Mouse (Mus musculus) CH12.LX (cell line): ENCODE measurements around the gene Cdk17. TPM values are rescaled to one million over a fixed set of nuclear protein-coding genes. Genes with fewer than 3 reads are reported as not detected.

Experiments used
- DNase-seq: peaks from one replicate; pipeline ENCODE4 v3.0.0-alpha.2; 2013; ENCODE audit errors: extremely low read depth
- H3K27ac ChIP-seq: 2 replicates; pipeline ENCODE4 v1.5.1; 2012; ENCODE audit warnings: low read depth, mild to moderate bottlenecking, control low read depth, moderate library complexity; ENCODE audit not compliant: insufficient read depth
- H3K27me3 ChIP-seq: replicated peaks from 2 replicates; pipeline ENCODE3; 2012; ENCODE audit warnings: inconsistent platforms
- H3K36me3 ChIP-seq, 2 experiments: replicated peaks in 1 of 2; 2 replicates each; pipeline versions ENCODE3 to v1.6.1; 2012; ENCODE audit warnings: inconsistent platforms in 1 of 2, low read length in 1 of 2, mild to moderate bottlenecking in 1 of 2, mixed read lengths in 1 of 2, moderate library complexity in 1 of 2; ENCODE audit not compliant: control insufficient read depth in 1 of 2, insufficient read depth in 1 of 2
- H3K4me1 ChIP-seq, 2 experiments: 2 replicates each; pipeline ENCODE4 v1.6.1; 2012; ENCODE audit warnings: inconsistent platforms in 1 of 2, moderate library complexity in 1 of 2; ENCODE audit not compliant: insufficient read depth in 2 of 2, control insufficient read depth in 1 of 2
- H3K4me2 ChIP-seq: 2 replicates; pipeline ENCODE4 v1.6.1; 2012; ENCODE audit warnings: low read depth, mild to moderate bottlenecking, control low read depth; ENCODE audit not compliant: poor library complexity, insufficient read depth, severe bottlenecking
- H3K4me3 ChIP-seq, 3 experiments: fragments of 150-350 bp in 1 of 3; sonication (generic) in 1 of 3; replicated peaks in 1 of 3; 2 replicates each; pipeline versions ENCODE3 to v1.5.1; 2011 to 2012; ENCODE audit warnings: low read depth in 2 of 3, low read length in 2 of 3, mild to moderate bottlenecking in 2 of 3, moderate library complexity in 2 of 3, control low read depth in 1 of 3, improper control_type of control experiment in 1 of 3, inconsistent platforms in 1 of 3, mixed read lengths in 1 of 3; ENCODE audit not compliant: poor library complexity in 1 of 3
- H3K79me2 ChIP-seq: replicated peaks from 2 replicates; pipeline ENCODE4 v1.6.1; 2012; ENCODE audit warnings: mild to moderate bottlenecking, moderate library complexity; ENCODE audit not compliant: control insufficient read depth, poor library complexity, insufficient read depth, severe bottlenecking; ENCODE audit errors: extremely low read depth
- H3K9ac ChIP-seq: 2 replicates; pipeline ENCODE4 v1.6.1; 2012; ENCODE audit warnings: low read depth, mild to moderate bottlenecking, control low read depth, moderate library complexity; ENCODE audit not compliant: insufficient read depth
- H3K9me3 ChIP-seq: replicated peaks from 2 replicates; pipeline ENCODE3; 2012; ENCODE audit warnings: low read length, inconsistent platforms, mixed read lengths
- CHD1 ChIP-seq: IDR thresholded peaks from 2 replicates; pipeline ENCODE4 v1.6.1; 2012; ENCODE audit warnings: low read depth, low read length, improper control_type of control experiment, inconsistent platforms
- CHD2 ChIP-seq: IDR thresholded peaks from 2 replicates; pipeline ENCODE4 v1.6.1; 2011; ENCODE audit warnings: low read length, improper control_type of control experiment
- E2F4 ChIP-seq: IDR thresholded peaks from 2 replicates; pipeline ENCODE4 v1.6.1; 2011; ENCODE audit warnings: low read depth, low read length, improper control_type of control experiment; ENCODE audit not compliant: insufficient replicate concordance
- EP300 ChIP-seq: IDR thresholded peaks from 2 replicates; pipeline ENCODE4 v1.6.1; 2011; ENCODE audit warnings: low read length, improper control_type of control experiment
- ETS1 ChIP-seq: conservative IDR thresholded peaks from 2 replicates; pipeline ENCODE4 v1.6.1; 2012; ENCODE audit warnings: low read depth, mild to moderate bottlenecking, inconsistent platforms, low read length, improper control_type of control experiment, moderate library complexity
- GABPA ChIP-seq: IDR thresholded peaks from 2 replicates; pipeline ENCODE4 v1.6.1; 2012; ENCODE audit warnings: low read depth, low read length, improper control_type of control experiment, inconsistent platforms; ENCODE audit not compliant: insufficient replicate concordance
- IRF4 ChIP-seq: IDR thresholded peaks from 2 replicates; pipeline ENCODE4 v1.6.1; 2014; ENCODE audit warnings: low read depth, mild to moderate bottlenecking, inconsistent platforms, low read length, improper control_type of control experiment
- JUN ChIP-seq: IDR thresholded peaks from 2 replicates; pipeline ENCODE4 v1.6.1; 2011; ENCODE audit warnings: low read depth, mild to moderate bottlenecking, low read length, improper control_type of control experiment, moderate library complexity; ENCODE audit not compliant: insufficient read depth
- MAX ChIP-seq: IDR thresholded peaks from 2 replicates; pipeline ENCODE4 v1.6.1; 2011; ENCODE audit warnings: low read length, improper control_type of control experiment
- NRF1 ChIP-seq: IDR thresholded peaks from 2 replicates; pipeline ENCODE4 v1.6.1; 2014; ENCODE audit warnings: low read depth, mild to moderate bottlenecking, inconsistent platforms, low read length, improper control_type of control experiment, moderate library complexity
- POLR2A ChIP-seq: IDR thresholded peaks from 2 replicates; pipeline ENCODE4 v1.6.1; 2011; ENCODE audit warnings: low read depth, mild to moderate bottlenecking, improper control_type of control experiment, low read length
- POLR2AphosphoS2 ChIP-seq: IDR thresholded peaks from 2 replicates; pipeline ENCODE4 v1.6.1; 2011; ENCODE audit warnings: low read depth, low read length, improper control_type of control experiment
- RCOR1 ChIP-seq: conservative IDR thresholded peaks from 2 replicates; pipeline ENCODE4 v1.6.1; 2012; ENCODE audit warnings: low read depth, mild to moderate bottlenecking, inconsistent platforms, low read length, improper control_type of control experiment
- SMC3 ChIP-seq: IDR thresholded peaks from 2 replicates; pipeline ENCODE4 v1.6.1; 2011; ENCODE audit warnings: low read depth, low read length, improper control_type of control experiment
- USF1 ChIP-seq: IDR thresholded peaks from 2 replicates; pipeline ENCODE4 v1.6.1; 2014; ENCODE audit warnings: low read depth, mild to moderate bottlenecking, inconsistent platforms, low read length, improper control_type of control experiment
- USF2 ChIP-seq: conservative IDR thresholded peaks from 2 replicates; pipeline ENCODE4 v1.6.1; 2011; ENCODE audit warnings: low read depth, low read length, improper control_type of control experiment
- dilution Hi-C: fragments of 300-500 bp; cut with MboI; formaldehyde crosslinking; loops from 2 replicates; pipeline ENCODE4 v1.14.3; 2020; ENCODE audit warnings: low sequenced_read_pairs; ENCODE audit not compliant: extremely low pct_unique_long_range_greater_than_20kb, extremely low pct_ligation_motif_present
- in situ Hi-C: fragments of 300-500 bp; cut with MboI; formaldehyde crosslinking; loops from 3 replicates; pipeline ENCODE4 v1.14.3; 2019; ENCODE audit warnings: low sequenced_read_pairs, low pct_ligation_motif_present, low pct_unique_long_range_greater_than_20kb, mixed read lengths
- polyA plus RNA-seq: library from polyadenylated mRNA; unstranded; fragments of >175 nt; gene quantifications from 2 replicates; pipeline ENCODE4 v1.2.1, GENCODE M21; 2012; ENCODE audit warnings: low read depth; ENCODE audit not compliant: insufficient read length
- total RNA-seq, 2 experiments: library from RNA; depleted of rRNA; stranded (reverse); fragments of 300-350 nt in 1 of 2; fragments of >200 nt in 1 of 2; gene quantifications; 2 replicates each; pipeline ENCODE4 v1.2.3; 2012 to 2014

The Cdk17 gene
- total and polyA plus RNA-seq, 3 experiments: 23.4 to 51.3 (median 28.5) TPM

- H3K9me3 ChIP-seq: no peaks in the 10 kb centered on the region
- in situ Hi-C loops (no loop called here), dilution Hi-C loops (no loop called here)
- no peak overlapping the region; the same call in 1 of the 2 replicates for H3K27ac ChIP-seq
- no peak overlapping the region for H3K4me3 ChIP-seq
- TF ChIP-seq SMC3: no peak
- TF ChIP-seq JUN: no peak
- TF ChIP-seq POLR2A: no peak
- TF ChIP-seq CHD1: no peak
- no peak for TF ChIP-seq EP300
- no peak for TF ChIP-seq E2F4
- TF ChIP-seq ETS1: no peak
- TF ChIP-seq USF2: no peak
- TF ChIP-seq GABPA: no peak
- TF ChIP-seq, all 38 proteins: peak for 0
- H3K27me3 ChIP-seq: no peaks in the 10 kb centered on the region
- H3K4me2 ChIP-seq: no peak overlapping the region
- no peak overlapping the region for H3K9ac ChIP-seq
- peaks cover 61 to 76% of the 10 kb centered on the region in 2 experiments for H3K36me3 ChIP-seq
- DNase-seq: no peak
- H3K4me1 ChIP-seq: peaks cover 10 to 56% of the 10 kb centered on the region in 2 experiments
- H3K79me2 ChIP-seq: peaks cover 4% of the 10 kb centered on the region
These were observed 99.2 kb downstream of the Cdk17 start for GRCm38 (mm10) chr10:93259826-93260225.

- H3K9ac ChIP-seq: no peak overlapping the region
- in situ Hi-C loops (no loop called here), dilution Hi-C loops (no loop called here)
- no peak for TF ChIP-seq POLR2AphosphoS2
- TF ChIP-seq IRF4: no peak
- TF ChIP-seq USF1: no peak
- no peak for TF ChIP-seq NRF1
- TF ChIP-seq CHD2: no peak
- TF ChIP-seq JUN: no peak
- no peak for TF ChIP-seq MAX
- TF ChIP-seq RCOR1: no peak
- peaks cover 10 to 70% of the 10 kb centered on the region in 2 experiments for H3K4me1 ChIP-seq
- H3K27ac ChIP-seq: no peak overlapping the region
- no peak overlapping the region for H3K4me3 ChIP-seq
- H3K27me3 ChIP-seq: no peaks in the 10 kb centered on the region
- H3K4me2 ChIP-seq: no peak overlapping the region
- H3K79me2 ChIP-seq: peaks cover 5% of the 10 kb centered on the region
- H3K36me3 ChIP-seq: peaks cover 75 to 82% of the 10 kb centered on the region in 2 experiments
- DNase-seq: no peak
- H3K9me3 ChIP-seq: no peaks in the 10 kb centered on the region
These were observed 100.7 kb downstream of the Cdk17 start for GRCm38 (mm10) chr10:93261132-93261980.
